9 mouse cellular contexts compared by ENCODE assay signal in genomic region chr5:64958991-64959842, GRCm38 (mm10). TPM values are rescaled to one million over a fixed set of nuclear protein-coding genes. Genes with fewer than 3 reads are reported as not detected.
DNase-seq lines count a peak whose midpoint lies in the region; ATAC-seq and TF ChIP-seq lines count a peak whose summit lies in the region.
"Had no signal": no experiment of that assay in that cellular context is flagged by ENCODE, and none has a peak within 500 bp of the region (broad histone marks: within the 10 kb centered on the region; RNA-seq: fewer than 3 reads in every experiment).

No protein-coding gene starts in this region.

- no peaks in the 10 kb centered on the region for H3K27me3 ChIP-seq in C2C12 (ENCODE audit: control insufficient read depth, insufficient read depth, insufficient read length)
- no peaks in the 10 kb centered on the region for H3K27me3 ChIP-seq in midbrain, embryonic 15.5 days (replicated peaks)

- no peak for ATAC-seq in midbrain, embryonic 15.5 days (replicated peaks)

- H3K79me2 ChIP-seq in C2C12 (ENCODE audit: control insufficient read depth, insufficient read depth) = no peaks in the 10 kb centered on the region

- no peak overlapping the region for H3K4me2 ChIP-seq in midbrain, embryonic 15.5 days

- H3ac ChIP-seq in C2C12 (ENCODE audit: control insufficient read depth, insufficient read length, low read depth) = peak overlapping the region; percentile 52

- H3K27ac ChIP-seq in midbrain, embryonic 15.5 days = no peak overlapping the region
- H3K27ac ChIP-seq: forebrain, embryonic 10.5 days had no signal

- H3K4me3 ChIP-seq in C2C12 (ENCODE audit: insufficient read depth, poor library complexity, severe bottlenecking) = peak overlapping the region; percentile 21
- no peak overlapping the region for H3K4me3 ChIP-seq in midbrain, embryonic 15.5 days
- H3K4me3 ChIP-seq: forebrain, embryonic 10.5 days had no signal

- no peaks in the 10 kb centered on the region for H3K79me3 ChIP-seq in C2C12 (ENCODE audit: low read depth)

- WGBS in midbrain, embryonic 15.5 days = 84% methylated on average over 22 of the region's 22 CpGs

- H3K9ac ChIP-seq in midbrain, embryonic 15.5 days = no peak overlapping the region

- H3K4me1 ChIP-seq in midbrain, embryonic 15.5 days = no peaks in the 10 kb centered on the region
- H3K4me1 ChIP-seq: forebrain, embryonic 10.5 days had no signal

- peak; percentile 33 for DNase-seq in 3T3-L1 (ENCODE audit: low read depth, low spot score)
- DNase-seq in kidney, adult 18-20 months = peak; percentile 22
- DNase-seq in lung, postnatal 14 days = peak; percentile 9
- no peak for DNase-seq in right cerebral cortex, adult 18-20 months
- DNase-seq in layer of hippocampus, adult 18-20 months (ENCODE audit: low spot score in 2 of 2) = no peak
- no peak for DNase-seq in layer of hippocampus, adult 8-10 months (ENCODE audit: low spot score in 2 of 2)

- TF ChIP-seq CTCF in C2C12 (IDR thresholded peaks at IDR 0.05; ENCODE audit: control insufficient read depth, insufficient read depth, insufficient read length) = no peak

- no peaks in the 10 kb centered on the region for H3K36me3 ChIP-seq in C2C12 (ENCODE audit: control insufficient read depth, insufficient read depth)
- no peaks in the 10 kb centered on the region for H3K36me3 ChIP-seq in midbrain, embryonic 15.5 days (replicated peaks)
- H3K36me3 ChIP-seq: forebrain, embryonic 10.5 days had no signal

- no peaks in the 10 kb centered on the region for H3K9me3 ChIP-seq in midbrain, embryonic 15.5 days
- H3K9me3 ChIP-seq: forebrain, embryonic 10.5 days had no signal

TF ChIP-seq in C2C12, 6 proteins besides CTCF, POLR2A, EP300 and RAD21:
- TF ChIP-seq USF1 (IDR thresholded peaks at IDR 0.05; ENCODE audit: low read depth) (peak; percentile 92), FOSL1 (IDR thresholded peaks at IDR 0.05; ENCODE audit: insufficient read depth, low read length, poor library complexity, severe bottlenecking) (no peak), CEBPB (IDR thresholded peaks at IDR 0.05; ENCODE audit: low read depth) (no peak), MAX (IDR thresholded peaks at IDR 0.05) (peak; percentile 37)

RNA-seq across cellular contexts. Expression of gene Tlr6, which starts 0.7 kb away (rescaled TPM):
- 0.87 TPM for polyA plus RNA-seq in C2C12 (2012; fragmentation: generic; extraction: Trizol)
- total RNA-seq in layer of hippocampus, adult 18-20 months (2021) = 1 to 10 TPM in 1 of 2 experiments, under 1 TPM in 1; 0.89 to 1.2 TPM
- polyA plus RNA-seq in midbrain, embryonic 15.5 days (2015; fragmentation: Nextera tagmentation; extraction: Ambion mirVana) = 0.40 and 0.82 TPM in 2 replicates
- 1 to 10 TPM; 1.4 to 2.8 (median 2.1) TPM for total RNA-seq in layer of hippocampus, adult 8-10 months (2022)

RNA-seq across cellular contexts. Expression of gene Fam114a1, which starts 10.7 kb away (rescaled TPM):
- polyA plus RNA-seq in C2C12 (2012; fragmentation: generic; extraction: Trizol) = 14.0 TPM
- 1 to 10 TPM; 4.6 to 4.7 TPM for total RNA-seq in layer of hippocampus, adult 18-20 months (2021)
- polyA plus RNA-seq in midbrain, embryonic 15.5 days (2015; fragmentation: Nextera tagmentation; extraction: Ambion mirVana) = 7.5 and 8.3 TPM in 2 replicates
- 10 to 100 TPM in 1 of 4 experiments, 1 to 10 TPM in 3; 4.5 to 10.9 (median 6.7) TPM for total RNA-seq in layer of hippocampus, adult 8-10 months (2022)

RNA-seq across cellular contexts. Expression of gene Tlr1, which starts 25.9 kb away (rescaled TPM):
- polyA plus RNA-seq in C2C12 (2012; fragmentation: generic; extraction: Trizol) = 0.01 TPM
- total RNA-seq in layer of hippocampus, adult 18-20 months (2021) = under 1 TPM in 1 of 2 experiments, not detected in 1; 0.97 TPM
- polyA plus RNA-seq in midbrain, embryonic 15.5 days (2015; fragmentation: Nextera tagmentation; extraction: Ambion mirVana) = 0.60 and 0.75 TPM in 2 replicates
- 1 to 10 TPM in 2 of 4 experiments, under 1 TPM in 1, not detected in 1; 0.12 to 2.0 (median 1.8) TPM for total RNA-seq in layer of hippocampus, adult 8-10 months (2022)

Comparison
In these comparisons a context has a peak if more than half of its experiments do, and no peak if none do; other contexts are left out.
1. DNase-seq: peak in 3T3-L1 (single experiment), kidney, adult 18-20 months (single experiment) and lung, postnatal 14 days (single experiment); none in right cerebral cortex, adult 18-20 months (single experiment), layer of hippocampus, adult 18-20 months (0 of 2) and layer of hippocampus, adult 8-10 months (0 of 2).